Mouse (Mus musculus): ENCODE measurements around the gene Cdc5l. TPM values are rescaled to one million over a fixed set of nuclear protein-coding genes. Genes with fewer than 3 reads are reported as not detected.

Gene Cdc5l
- total and polyA plus RNA-seq, 3 experiments: 7.3 to 40.5 (median 39.4) TPM

GRCm38 (mm10) chr17:45473667-45474066, 40.1 kb upstream of the Cdc5l start:
- 74% methylated on average over 6 of the region's 6 CpGs for WGBS
- H3K4me1 ChIP-seq (ENCODE audit: control insufficient read depth, insufficient read depth, low read length): peaks cover 1% of the 10 kb centered on the region
- no peak overlapping the region for H3K4me3 ChIP-seq
- no peaks in the 10 kb centered on the region for H3K36me3 ChIP-seq (ENCODE audit: control insufficient read depth, insufficient read depth, low read length)
- no peaks in the 10 kb centered on the region for H3K79me2 ChIP-seq (replicated peaks; ENCODE audit: control insufficient read depth, insufficient read depth, low read length)
- H3K27ac ChIP-seq: no peak overlapping the region
- DNase-seq: no peak
- H3K9ac ChIP-seq (ENCODE audit: low read depth, low read length): no peak overlapping the region
- intact Hi-C loops (cut with DNase I): no loop called here
- TF ChIP-seq POLR2A (IDR thresholded peaks at IDR 0.05; ENCODE audit: insufficient read depth, low read depth, low read length) (no peak), CTCF (IDR thresholded peaks at IDR 0.05) (no peak), EP300 (IDR thresholded peaks at IDR 0.05; ENCODE audit: insufficient read depth, low read depth, low read length) (no peak)
- no peaks in the 10 kb centered on the region for H3K27me3 ChIP-seq (ENCODE audit: control insufficient read depth, insufficient read depth, low read length)

- Histone ChIP-seq H3K4me3 (no peak overlapping the region), H3K79me2 (replicated peaks; ENCODE audit: control insufficient read depth, insufficient read depth, low read length) (no peaks in the 10 kb centered on the region), H3K36me3 (ENCODE audit: control insufficient read depth, insufficient read depth, low read length) (no peaks in the 10 kb centered on the region), H3K9ac (ENCODE audit: low read depth, low read length) (no peak overlapping the region), H3K27ac (no peak overlapping the region), H3K27me3 (ENCODE audit: control insufficient read depth, insufficient read depth, low read length) (no peaks in the 10 kb centered on the region), H3K4me1 (ENCODE audit: control insufficient read depth, insufficient read depth, low read length) (peaks cover 1% of the 10 kb centered on the region)
- DNase-seq: no peak
- 74% methylated on average over 7 of the region's 7 CpGs for WGBS
- no peak for TF ChIP-seq CTCF (IDR thresholded peaks at IDR 0.05)
- no peak for TF ChIP-seq EP300 (IDR thresholded peaks at IDR 0.05; ENCODE audit: insufficient read depth, low read depth, low read length)
- TF ChIP-seq POLR2A (IDR thresholded peaks at IDR 0.05; ENCODE audit: insufficient read depth, low read depth, low read length): no peak
- intact Hi-C loops (cut with DNase I): no loop called here
These were observed 37.2 kb upstream of the Cdc5l start for GRCm38 (mm10) chr17:45470726-45471125.

- TF ChIP-seq POLR2A (IDR thresholded peaks at IDR 0.05; ENCODE audit: insufficient read depth, low read depth, low read length) (no peak), EP300 (IDR thresholded peaks at IDR 0.05; ENCODE audit: insufficient read depth, low read depth, low read length) (no peak), CTCF (IDR thresholded peaks at IDR 0.05) (no peak)
- no peak for DNase-seq
- Histone ChIP-seq H3K9ac (ENCODE audit: low read depth, low read length) (no peak overlapping the region), H3K4me3 (no peak overlapping the region), H3K27me3 (ENCODE audit: control insufficient read depth, insufficient read depth, low read length) (no peaks in the 10 kb centered on the region), H3K27ac (no peak overlapping the region), H3K4me1 (ENCODE audit: control insufficient read depth, insufficient read depth, low read length) (no peaks in the 10 kb centered on the region), H3K36me3 (ENCODE audit: control insufficient read depth, insufficient read depth, low read length) (no peaks in the 10 kb centered on the region), H3K79me2 (replicated peaks; ENCODE audit: control insufficient read depth, insufficient read depth, low read length) (no peaks in the 10 kb centered on the region)
- WGBS: 81% methylated on average over 5 of the region's 5 CpGs
- intact Hi-C loops (cut with DNase I): no loop called here
These were observed 34.8 kb upstream of the Cdc5l start for GRCm38 (mm10) chr17:45468302-45468701.

GRCm38 (mm10) chr17:45466701-45467100, 33.2 kb upstream of the Cdc5l start:
- WGBS: 67% methylated on average over 2 of the region's 2 CpGs
- Histone ChIP-seq H3K4me3 (no peak overlapping the region), H3K4me1 (ENCODE audit: control insufficient read depth, insufficient read depth, low read length) (no peaks in the 10 kb centered on the region), H3K79me2 (replicated peaks; ENCODE audit: control insufficient read depth, insufficient read depth, low read length) (no peaks in the 10 kb centered on the region), H3K9ac (ENCODE audit: low read depth, low read length) (no peak overlapping the region), H3K36me3 (ENCODE audit: control insufficient read depth, insufficient read depth, low read length) (no peaks in the 10 kb centered on the region), H3K27ac (no peak overlapping the region), H3K27me3 (ENCODE audit: control insufficient read depth, insufficient read depth, low read length) (no peaks in the 10 kb centered on the region)
- intact Hi-C loops (cut with DNase I): no loop called here
- DNase-seq: no peak
- TF ChIP-seq CTCF (IDR thresholded peaks at IDR 0.05): peak; percentile 15; the same call in 1 of the 2 replicates
- TF ChIP-seq POLR2A (IDR thresholded peaks at IDR 0.05; ENCODE audit: insufficient read depth, low read depth, low read length): no peak

- Histone ChIP-seq H3K27ac (no peak overlapping the region), H3K36me3 (ENCODE audit: control insufficient read depth, insufficient read depth, low read length) (no peaks in the 10 kb centered on the region), H3K27me3 (ENCODE audit: control insufficient read depth, insufficient read depth, low read length) (no peaks in the 10 kb centered on the region), H3K9ac (ENCODE audit: low read depth, low read length) (no peak overlapping the region), H3K4me3 (no peak overlapping the region), H3K79me2 (replicated peaks; ENCODE audit: control insufficient read depth, insufficient read depth, low read length) (no peaks in the 10 kb centered on the region), H3K4me1 (ENCODE audit: control insufficient read depth, insufficient read depth, low read length) (no peaks in the 10 kb centered on the region)
- TF ChIP-seq CTCF (IDR thresholded peaks at IDR 0.05): no peak
- WGBS: 78% methylated on average over 9 of the region's 9 CpGs
- intact Hi-C loops (cut with DNase I): no loop called here
- no peak for DNase-seq
These were observed 30.7 kb upstream of the Cdc5l start for GRCm38 (mm10) chr17:45464255-45464654.

GRCm38 (mm10) chr17:45462506-45462905, 29.0 kb upstream of the Cdc5l start:
- intact Hi-C loops (cut with DNase I): no loop called here
- no peak for DNase-seq
- no peak overlapping the region for H3K4me3 ChIP-seq
- no peaks in the 10 kb centered on the region for H3K27me3 ChIP-seq (ENCODE audit: control insufficient read depth, insufficient read depth, low read length)
- H3K27ac ChIP-seq: no peak overlapping the region
- TF ChIP-seq POLR2A (IDR thresholded peaks at IDR 0.05; ENCODE audit: insufficient read depth, low read depth, low read length) (no peak), EP300 (IDR thresholded peaks at IDR 0.05; ENCODE audit: insufficient read depth, low read depth, low read length) (no peak), CTCF (IDR thresholded peaks at IDR 0.05) (no peak)
- no peaks in the 10 kb centered on the region for H3K36me3 ChIP-seq (ENCODE audit: control insufficient read depth, insufficient read depth, low read length)
- no peaks in the 10 kb centered on the region for H3K4me1 ChIP-seq (ENCODE audit: control insufficient read depth, insufficient read depth, low read length)
- H3K9ac ChIP-seq (ENCODE audit: low read depth, low read length): no peak overlapping the region
- 96% methylated on average over 4 of the region's 4 CpGs for WGBS
- H3K79me2 ChIP-seq (replicated peaks; ENCODE audit: control insufficient read depth, insufficient read depth, low read length): no peaks in the 10 kb centered on the region

Measured in heart, adult 2 months (tissue).